Mouse (Mus musculus): ENCODE measurements around the gene Dhx38. TPM values are rescaled to one million over a fixed set of nuclear protein-coding genes. Genes with fewer than 3 reads are reported as not detected.
A peak's percentile ranks its signal among the peaks of the same experiment; 100 is the strongest.

The Dhx38 gene
- 10 to 100 TPM; 23.5 to 26.8 (median 26.1) TPM for total RNA-seq (2022)

DNA sequence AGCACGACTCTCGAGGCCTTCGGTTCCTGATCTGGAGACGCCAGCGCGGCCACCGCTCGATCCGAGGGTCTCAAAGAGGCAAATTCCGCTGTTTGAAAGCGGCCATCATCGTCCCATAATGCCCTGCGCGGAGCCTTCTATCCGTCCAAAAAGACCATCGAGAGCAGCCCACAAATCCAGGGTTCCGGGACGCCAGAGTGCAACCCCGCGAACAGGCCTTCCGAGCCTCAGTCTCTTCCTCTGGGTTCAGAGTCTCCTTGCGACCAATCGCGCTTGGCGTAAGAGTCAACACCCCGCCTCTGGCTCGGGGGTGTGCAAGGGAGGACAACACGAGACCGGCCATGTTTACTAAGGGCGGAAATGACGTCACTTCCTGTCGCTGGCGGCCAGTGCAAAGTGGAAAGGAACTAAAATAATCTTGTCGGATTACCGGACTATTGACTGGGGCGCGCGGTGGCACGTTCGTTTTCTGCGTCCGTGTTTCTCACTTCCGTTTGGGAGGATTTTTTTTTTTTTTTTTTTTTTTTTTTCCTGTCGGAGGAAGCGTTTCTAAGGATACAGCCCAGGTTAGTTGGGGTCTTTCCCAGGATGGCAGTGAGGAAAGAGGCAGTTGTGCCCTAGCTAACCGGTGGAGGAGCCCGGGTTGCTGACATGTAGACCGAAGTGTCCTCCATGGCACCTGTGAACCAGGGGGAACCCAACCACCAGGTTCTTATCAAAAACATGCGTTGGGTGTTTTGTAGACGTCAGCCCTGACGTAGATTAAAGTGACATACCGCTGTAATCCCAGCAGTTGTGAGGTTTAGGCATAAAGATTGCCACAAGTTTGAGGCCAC lies at the start of gene Dhx38, which contains the start of gene Txnl4b:
TSS of gene Dhx38 (minus strand) at position 364 of the 836 bp plus-strand sequence.
TSS of gene Txnl4b (plus strand) at position 395 of the 836 bp plus-strand sequence.
- peak; percentile 99 for DNase-seq (ENCODE audit: low spot score in 2 of 2)

DNA sequence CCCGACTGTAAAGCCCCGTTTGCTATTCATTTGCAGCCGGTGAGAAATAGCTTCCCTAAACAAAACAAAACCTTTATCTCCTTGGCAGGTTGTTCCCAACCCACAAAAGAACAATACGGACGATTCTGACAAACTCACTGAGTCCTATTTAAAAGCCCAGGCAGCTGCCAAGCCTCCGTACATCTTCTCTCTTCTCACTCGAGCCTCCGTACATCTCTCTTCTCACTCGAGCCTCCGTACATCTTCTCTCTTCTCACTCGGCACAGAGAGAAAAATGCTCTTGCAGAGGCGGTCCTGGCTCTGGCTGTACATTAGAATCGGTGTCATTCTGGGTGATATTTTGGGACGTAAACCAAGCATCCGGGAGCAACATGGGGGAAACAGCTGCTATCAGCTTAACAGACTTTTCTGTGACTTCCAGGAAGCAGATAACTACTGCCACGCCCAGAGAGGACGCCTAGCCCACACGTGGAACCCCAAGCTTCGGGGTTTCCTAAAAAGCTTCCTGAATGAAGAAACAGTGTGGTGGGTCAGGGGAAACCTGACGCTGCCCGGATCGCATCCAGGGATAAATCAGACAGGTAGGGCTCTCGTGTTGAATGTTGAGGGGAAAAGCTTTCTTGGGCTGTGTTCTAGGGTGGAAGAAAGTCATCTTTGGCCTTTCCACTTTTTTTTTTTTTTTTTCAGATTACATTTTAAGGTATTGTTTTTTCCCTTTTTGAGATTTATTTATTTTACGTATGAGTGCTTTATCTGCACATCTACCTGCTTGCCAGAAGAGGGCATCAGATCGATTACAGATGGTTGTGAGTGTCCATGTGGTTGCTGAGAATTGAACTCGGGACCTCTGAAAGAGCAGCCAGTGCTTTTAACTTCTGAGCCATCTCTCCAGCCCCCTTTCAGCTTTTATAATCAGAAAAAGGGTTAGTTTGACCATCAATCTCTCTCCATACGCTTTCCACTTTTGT lies 48.9 kb upstream of the Dhx38 start, which contains the start of gene Pkd1l3:
TSS of gene Pkd1l3 (plus strand) at position 275 of the 968 bp plus-strand sequence.
- DNase-seq (ENCODE audit: low spot score in 2 of 2), result no peak

DNA sequence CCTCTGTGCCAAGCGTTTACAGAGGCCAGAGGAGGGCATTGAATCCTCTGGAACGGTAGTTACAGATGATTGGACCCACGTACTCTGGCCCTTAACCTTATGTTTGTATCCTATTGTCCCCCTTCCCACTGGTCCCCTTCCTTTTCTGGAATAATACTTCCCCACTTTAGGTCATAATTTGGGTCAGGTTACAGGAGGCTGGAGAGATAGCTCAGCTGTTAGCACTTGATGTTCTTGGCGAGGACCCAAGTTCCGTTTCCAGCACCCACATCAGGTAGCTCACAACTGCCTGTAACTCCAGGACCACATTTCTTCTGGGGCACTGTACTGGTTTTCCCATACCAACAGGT lies 43.5 kb upstream of the Dhx38 start:
- DNase-seq (ENCODE audit: low spot score in 2 of 2), result no peak

DNA sequence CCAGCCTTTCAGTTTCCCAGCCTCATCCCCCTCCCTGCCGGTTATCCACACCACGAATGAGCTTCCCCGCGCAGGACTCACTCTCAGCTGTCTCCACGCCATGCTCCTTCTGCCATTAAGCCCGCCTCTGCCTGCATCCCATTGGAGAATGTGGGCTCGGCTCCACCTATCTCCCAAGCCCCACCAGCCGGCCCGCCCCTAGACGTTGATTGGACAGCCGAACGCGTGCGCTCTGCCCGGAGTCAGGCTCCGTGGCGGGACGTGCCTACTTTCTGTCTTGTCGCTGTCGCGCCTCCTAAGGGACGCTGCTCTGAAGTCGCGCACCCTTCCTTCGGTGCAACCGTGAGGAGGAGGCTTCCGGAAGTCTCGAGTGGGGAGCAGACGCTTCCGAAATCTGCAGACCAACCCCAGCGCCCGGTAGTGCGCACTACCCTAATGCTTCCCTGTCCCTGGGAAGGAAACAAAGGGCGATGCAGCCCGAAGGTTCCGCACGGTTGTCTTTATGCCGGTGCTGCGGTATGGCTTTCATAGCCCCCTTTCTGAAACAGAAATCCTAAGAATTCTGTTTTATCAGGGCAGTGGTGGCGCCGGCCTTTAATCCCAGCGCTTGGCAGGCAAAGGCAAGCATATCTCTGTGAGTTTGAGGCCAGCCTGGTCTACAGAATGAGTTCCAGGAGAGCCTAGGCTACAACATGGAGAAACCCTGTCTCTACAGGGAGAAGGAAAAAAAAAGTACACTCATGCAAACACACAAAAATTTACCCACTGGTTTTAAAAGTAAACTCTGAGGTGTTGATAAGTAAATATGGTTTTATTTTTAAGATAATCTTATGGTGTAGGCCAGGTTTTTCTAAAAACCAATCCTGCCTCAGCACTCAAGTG lies 42.9 kb upstream of the Dhx38 start, which contains the start of gene Dhodh:
TSS of gene Dhodh (minus strand) at position 403 of the 882 bp plus-strand sequence.
- peak; percentile 96 to 97 for DNase-seq (ENCODE audit: low spot score in 2 of 2)

DNA sequence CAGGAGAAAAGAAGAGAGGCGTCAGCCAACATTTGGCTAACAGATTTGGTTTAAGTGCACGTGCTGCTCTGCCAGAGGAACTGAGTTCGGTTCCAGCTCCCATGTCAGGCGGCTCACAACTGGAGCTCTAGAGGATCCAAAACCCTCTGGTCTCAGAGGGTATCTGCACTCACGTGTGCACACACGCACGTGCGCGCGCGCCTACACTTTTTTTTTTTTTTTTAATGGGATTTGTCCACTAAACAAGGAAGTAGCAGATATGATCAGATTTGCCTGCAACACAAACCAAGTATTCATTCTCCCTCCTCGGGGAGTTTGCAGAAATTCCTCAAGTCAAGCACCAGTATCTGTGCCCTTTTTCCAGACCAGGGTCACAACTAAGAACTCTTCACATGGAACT lies 42.0 kb upstream of the Dhx38 start:
- no peak for DNase-seq (ENCODE audit: low spot score in 2 of 2)

DNA sequence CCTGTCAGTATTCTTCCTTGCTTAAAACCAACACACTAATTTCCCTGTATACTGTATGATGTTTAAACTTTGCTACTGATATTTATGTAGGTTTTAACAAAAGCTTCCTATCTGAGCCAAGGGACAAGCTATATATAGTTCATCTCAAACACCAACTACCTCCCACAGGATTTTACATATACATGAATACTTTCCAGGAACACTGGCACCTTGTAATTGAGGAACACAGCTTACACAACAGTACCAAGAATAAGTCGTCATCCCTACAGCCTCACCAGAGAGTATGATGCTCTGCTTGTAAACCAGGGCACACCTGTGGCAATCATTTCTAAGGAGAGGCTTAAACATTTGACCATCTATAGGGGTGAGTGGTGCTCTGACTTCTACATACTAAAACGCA lies 41.1 kb upstream of the Dhx38 start:
- DNase-seq (ENCODE audit: low spot score in 2 of 2), result no peak

DNA sequence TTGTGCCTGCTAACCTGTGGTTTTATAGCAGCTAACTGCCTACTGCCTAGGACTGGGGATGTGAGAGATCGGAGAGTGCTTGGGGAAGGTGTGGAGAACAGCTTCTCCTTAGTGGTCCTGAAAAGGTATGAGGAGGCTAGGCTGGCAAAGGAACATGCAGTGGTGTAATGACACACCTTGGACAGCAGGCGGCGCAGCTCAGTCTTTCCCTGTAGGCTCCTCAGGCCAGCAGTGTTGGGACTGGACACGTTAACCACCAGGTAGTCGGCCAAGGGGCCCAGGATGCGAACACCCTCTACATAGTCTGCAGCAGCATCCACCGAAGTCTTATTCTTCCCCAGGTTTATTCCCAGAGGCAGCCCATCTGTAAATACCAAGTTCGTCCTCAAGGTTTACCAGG lies 30.2 kb upstream of the Dhx38 start:
- no peak for DNase-seq (ENCODE audit: low spot score in 2 of 2)

DNA sequence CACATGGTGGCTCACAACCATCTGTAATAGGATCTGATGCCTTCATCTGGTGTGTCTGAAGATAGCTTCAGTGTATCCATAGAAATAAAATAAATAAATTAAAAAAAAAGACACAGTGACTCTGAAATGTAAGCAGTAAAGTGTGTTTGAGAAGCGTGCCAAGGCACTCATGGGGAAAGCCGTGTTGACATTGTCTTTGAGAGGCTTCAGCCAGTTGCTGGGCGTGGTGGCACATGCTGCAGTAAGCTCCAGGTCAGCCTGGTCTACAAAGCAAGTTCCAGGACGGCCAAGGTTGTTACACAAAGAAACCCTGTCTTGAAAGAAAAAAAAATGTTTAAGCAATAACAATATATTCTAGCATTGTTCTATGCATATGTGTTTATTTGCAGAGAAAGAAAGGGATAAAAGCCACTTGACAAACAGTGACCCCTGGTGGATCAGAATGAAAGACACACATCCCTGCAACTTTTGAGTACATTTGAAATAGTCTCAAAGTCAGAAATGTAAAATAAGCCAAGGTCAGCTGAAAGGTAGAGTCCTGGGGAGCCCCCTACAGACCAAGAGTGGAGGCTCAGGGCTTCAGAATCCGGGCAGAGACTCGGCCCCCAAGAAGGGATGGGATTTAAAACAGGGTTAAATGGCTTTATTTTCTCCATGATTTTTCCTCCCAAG lies 27.6 kb upstream of the Dhx38 start:
- DNase-seq (ENCODE audit: low spot score in 2 of 2), result no peak

DNA sequence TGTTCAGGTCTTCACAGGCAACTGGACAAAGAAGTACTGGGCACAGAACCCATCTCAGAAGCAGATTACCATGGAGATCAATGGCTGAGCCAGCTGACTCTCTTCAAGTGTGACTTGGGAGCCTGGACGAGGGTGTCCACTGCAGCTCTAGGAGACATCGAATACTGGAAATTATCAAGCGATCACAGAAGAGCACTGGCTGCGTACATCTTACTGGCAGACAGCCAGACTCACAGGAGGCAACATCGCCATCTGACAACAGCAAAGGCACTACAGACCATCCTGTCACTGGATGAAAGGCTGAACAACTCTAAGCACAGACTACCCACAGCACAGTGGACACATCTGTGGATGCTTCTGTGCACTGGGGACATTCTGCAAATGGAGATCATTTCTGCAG lies 26.5 kb upstream of the Dhx38 start:
- no peak for DNase-seq (ENCODE audit: low spot score in 2 of 2)

DNA sequence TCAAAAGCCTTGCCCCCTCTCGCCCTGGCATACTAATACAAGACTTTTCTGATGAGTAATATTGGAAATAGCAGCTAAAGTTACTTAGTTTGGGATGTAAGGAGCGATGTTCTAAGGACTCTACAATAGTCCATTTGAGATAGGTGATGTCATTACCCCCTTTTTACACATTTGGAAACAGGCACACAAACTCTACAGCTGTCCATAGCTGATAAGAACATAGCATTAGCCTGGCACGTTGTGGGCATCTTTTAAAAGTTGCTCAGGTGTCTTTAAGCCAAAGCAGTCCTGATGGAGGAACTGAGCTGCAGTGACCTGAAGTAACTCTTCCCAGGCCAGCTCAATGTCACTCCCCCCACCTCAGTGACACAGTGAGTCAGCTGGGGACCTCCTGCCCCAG lies 25.7 kb upstream of the Dhx38 start:
- DNase-seq (ENCODE audit: low spot score in 2 of 2), result no peak

DNA sequence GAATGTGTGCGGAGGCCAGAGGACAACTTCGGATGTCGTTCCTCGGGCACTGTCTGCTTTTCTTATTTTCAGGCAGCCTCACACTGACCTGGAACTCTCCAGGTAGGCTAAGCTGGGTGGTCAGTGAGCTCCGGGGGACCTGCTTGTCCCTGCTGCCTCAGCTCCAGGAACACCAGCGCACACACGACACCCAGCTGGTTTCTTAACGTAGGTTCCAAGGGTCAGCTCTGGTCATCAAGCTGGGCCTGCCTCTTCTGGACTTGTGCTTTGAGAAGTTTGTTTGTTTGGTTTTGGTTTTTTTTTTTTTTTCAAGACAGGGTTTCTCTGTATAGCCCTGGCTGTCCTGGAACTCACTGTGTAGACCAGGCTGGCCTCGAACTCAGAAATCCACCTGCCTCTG lies 25.2 kb upstream of the Dhx38 start:
- no peak for DNase-seq (ENCODE audit: low spot score in 2 of 2)

DNA sequence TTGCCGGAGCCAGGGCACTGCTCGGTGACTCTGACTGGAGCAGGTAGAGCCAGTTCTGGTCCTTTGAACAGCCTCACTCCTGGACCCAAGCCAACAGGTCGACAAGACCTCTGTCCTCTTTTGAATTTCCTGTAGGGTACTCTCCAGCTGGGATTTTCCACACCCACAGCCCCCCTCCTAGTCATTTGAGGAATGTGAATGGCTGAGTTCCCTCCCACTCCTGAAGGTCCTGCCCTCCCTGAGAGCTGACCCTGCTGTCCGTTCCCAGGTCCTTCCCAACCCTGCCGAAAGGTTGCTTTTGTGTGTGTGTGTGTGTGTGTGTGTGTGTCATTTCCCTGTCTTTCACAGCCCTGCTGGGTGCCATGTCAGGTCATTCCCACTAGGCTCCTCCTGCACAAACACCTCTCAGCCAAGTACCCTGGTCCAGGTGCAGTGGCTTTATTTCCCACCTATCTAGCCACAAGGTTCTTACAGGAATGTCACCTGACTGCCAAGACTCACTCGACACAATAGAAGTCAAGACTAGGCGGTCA lies 21.4 kb upstream of the Dhx38 start:
- no peak for DNase-seq (ENCODE audit: low spot score in 2 of 2)

DNA sequence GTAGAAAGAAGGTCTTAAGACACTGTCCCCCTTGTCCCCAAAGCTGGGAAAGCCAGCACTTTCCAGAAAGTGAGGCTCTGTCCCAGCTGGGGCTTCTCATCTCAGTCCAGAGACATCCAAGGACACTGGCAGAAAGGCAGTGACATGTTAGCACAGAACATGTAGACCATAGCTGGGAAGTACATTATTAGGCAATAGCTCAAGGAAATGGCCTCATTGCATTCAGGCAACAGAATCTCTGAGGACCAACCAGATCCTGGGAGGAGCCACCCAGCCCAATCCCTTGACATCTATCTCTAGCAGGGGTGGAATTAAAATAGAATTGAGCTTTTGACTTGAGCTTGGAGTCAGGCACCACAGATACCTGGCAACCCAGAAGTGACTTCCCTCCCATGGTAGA lies 20.0 kb upstream of the Dhx38 start:
- no peak for DNase-seq (ENCODE audit: low spot score in 2 of 2)

DNA sequence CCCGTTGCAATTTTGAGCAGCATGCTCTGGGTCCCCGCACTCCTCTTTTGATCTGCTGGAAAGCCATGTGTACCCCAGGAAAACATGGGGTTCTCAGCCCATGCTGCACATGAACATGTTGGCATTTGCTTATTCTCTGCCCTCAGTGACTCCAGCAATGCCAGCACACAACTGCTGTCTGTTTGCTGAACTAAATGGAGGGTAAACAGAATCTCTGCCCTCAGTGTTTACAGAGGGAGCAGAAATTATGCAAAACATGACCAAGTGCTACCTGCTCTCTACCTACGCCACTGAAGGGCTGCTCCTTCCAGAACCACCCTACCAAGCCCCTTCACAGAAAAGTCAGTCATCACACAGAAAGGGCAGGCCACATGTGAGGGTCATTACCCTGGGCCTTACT lies 19.2 kb upstream of the Dhx38 start:
- DNase-seq (ENCODE audit: low spot score in 2 of 2), result no peak

DNA sequence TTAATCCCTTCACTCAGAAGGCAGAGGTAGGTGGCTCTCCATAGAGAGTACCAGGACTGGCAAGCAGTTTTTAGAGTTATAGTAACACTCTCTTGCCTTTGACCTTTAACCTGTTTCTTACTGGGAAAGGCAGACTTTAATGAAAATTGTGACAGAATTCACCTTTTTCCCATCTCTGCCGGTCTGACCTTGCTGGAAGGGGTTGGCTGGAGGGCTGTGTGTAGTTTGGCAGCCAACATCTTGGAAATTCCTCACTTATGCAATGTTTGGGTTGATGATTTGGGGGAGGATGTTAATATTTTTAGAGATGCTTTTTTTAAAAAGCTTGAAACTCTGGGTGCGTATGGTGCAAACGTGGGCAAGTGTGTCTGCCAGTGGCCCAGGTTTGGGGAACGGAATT lies 18.6 kb upstream of the Dhx38 start:
- no peak for DNase-seq (ENCODE audit: low spot score in 2 of 2)

DNA sequence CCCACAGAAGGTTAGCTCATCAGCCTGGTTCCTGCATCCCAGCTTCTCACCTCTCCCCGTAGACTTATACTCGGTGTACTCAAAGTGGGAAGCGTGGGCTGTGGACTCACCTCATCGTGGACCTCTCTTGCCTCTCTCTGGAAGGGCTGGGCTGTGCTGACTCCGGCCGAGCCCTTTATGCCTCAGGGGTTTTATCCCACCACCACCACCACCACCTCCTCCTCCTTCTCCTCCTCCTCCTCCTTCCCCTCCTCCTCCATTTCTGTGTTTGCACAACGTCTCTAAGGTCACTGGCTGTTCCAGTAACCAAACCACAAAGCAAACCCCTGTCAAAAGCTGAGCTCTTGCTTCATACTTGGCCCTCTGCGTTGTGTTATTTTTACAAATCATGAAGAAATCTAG lies 13.2 kb upstream of the Dhx38 start, which contains the start of gene Hp:
TSS of gene Hp (minus strand) at position 273 of the 402 bp plus-strand sequence.
- DNase-seq (ENCODE audit: low spot score in 2 of 2), result no peak

DNA sequence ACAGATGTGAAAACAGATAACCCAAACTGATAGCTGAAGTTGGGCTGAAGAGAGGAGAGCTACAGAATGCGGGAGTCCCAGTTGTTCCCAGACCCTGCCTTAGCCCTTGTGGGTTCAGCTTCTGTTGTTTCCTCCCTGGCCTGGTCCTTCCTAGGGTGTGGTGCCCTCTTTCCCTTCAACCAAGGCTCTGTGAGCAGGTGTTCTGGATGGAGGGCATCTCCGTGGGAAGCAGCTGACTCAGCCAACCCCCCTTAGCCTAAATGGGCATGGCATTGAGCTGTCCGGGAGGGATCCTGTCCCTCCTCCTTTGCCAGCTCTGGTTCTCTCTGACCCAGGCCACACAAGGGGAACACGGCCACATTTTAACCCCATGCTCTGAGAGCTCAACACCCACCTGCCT lies 10.7 kb upstream of the Dhx38 start:
- no peak for DNase-seq (ENCODE audit: low spot score in 2 of 2)

DNA sequence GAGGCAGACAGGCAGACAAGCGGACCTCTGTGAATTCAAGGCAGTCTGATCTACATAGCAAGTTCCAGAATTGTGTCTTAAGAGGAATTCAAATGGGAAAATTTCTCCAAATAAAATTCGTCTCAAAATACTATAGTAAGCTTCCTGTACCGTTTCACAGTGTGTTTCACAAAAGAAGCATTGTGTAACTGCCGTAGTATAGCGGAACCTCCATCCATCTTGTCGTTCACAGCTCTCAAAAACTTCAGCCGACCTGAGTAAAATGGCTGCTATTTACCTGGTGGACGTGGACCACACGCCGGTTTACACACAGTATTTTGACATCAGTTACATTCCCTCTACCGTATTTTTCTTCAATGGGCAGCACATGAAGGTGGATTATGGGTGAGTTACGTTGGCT lies 5.5 kb upstream of the Dhx38 start:
- no peak for DNase-seq (ENCODE audit: low spot score in 2 of 2)

DNA sequence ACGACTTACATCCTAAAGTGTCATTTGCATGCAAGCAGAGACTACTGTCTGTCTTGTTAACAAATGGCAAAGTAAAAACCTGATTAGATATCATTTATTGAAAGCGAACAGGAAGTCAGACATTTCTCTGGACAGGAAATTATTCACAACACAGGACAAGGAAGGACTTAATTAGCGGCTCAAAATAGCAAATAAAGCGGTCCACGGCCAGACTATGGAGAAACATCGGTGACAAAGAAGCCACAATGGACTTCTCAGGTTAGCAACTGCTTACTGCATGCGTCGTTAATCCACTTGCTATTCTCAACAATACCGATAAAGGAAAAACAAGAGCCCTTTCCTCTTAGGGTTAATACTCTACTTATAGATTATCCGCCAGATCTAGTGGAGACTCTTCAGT lies 895 bp downstream of the Dhx38 start:
- DNase-seq (ENCODE audit: low spot score in 2 of 2), result no peak

DNA sequence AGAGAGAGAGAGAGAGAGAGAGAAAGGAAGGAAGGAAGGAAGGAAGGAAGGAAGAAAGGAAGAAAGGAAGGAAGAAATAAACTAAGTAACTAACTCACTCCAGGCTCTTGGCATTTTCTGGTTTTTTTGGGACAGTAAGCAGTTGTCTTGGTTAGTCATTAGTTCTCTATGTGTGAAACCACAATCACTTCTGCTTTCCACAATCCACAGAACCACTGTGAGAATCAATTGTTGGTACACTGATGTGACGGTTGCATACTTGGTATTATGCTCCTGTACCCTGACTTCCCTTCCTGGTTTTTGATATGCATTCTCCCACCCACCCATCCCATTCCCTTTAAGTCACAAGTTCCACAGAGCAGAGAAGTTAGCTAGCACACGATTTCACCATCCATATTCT lies 1.8 kb downstream of the Dhx38 start:
- no peak for DNase-seq (ENCODE audit: low spot score in 2 of 2)
